Mouse (Mus musculus) yolk sac, embryonic 10.5 days (tissue): ENCODE data around the gene Rnf182.

ENCODE experiments used
- DNase-seq: peaks from one replicate; pipeline ENCODE4 v3.0.0-alpha.2; 2017; ENCODE audit warnings: low spot score

The Rnf182 gene

DNA sequence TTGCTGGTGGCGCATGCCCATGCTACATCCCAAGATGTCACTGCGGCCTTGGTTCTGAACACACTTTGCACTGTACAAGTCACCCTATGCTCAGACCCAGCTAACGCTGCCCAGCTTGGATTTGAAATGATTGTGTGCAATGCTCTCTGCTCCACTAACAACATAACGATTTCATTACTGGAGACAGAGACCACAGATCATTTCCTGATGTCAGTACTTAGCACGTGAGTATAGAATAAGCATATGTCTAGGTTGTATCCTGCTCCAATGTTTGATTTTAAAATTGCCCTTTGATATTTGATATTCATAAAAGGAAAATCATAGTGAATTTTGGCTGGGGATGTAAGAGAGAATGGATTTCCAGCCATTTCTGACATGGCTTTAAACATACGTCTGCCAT, 3.5 kb upstream of the Rnf182 start:
- DNase-seq: no peak

DNA sequence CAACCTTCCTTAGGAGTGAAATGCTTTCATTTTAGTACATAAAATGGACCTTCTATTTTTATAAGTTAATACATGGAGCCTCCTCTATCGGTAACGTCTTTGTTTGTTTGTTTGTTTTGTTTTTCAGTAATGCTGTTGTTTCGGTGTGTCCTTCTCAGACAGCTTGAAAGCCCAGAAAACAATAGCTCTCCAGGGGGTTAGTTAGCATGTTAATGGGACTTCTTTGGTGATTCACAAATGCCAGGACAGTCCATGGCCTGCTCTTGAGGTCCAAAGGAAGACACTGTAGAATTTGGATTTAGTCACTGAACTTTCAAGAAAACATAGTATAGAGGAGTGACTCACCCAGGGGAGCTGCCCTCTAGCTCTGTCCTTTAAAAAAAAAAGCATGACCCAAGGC, 843 bp upstream of the Rnf182 start:
- no peak for DNase-seq

DNA sequence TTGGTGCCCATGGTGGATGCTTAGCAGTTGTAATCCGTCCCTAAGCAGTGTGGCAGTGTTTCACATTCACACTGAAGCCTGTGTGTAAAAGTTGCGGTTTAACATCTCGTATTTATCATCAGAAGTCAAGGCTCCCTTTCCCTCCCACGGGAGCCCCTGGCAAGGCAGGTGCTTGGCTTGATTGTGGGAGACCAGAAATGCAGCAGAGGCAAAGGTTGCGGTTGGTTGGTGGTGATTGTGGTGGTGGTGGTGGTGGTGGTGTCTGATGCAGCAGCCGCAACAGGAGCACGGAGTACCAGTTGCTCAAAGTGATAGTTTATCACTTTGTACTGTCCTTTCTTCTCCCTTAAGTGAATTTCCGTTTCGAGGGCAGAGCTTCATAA, 325 bp upstream of the Rnf182 start:
- DNase-seq: no peak

DNA sequence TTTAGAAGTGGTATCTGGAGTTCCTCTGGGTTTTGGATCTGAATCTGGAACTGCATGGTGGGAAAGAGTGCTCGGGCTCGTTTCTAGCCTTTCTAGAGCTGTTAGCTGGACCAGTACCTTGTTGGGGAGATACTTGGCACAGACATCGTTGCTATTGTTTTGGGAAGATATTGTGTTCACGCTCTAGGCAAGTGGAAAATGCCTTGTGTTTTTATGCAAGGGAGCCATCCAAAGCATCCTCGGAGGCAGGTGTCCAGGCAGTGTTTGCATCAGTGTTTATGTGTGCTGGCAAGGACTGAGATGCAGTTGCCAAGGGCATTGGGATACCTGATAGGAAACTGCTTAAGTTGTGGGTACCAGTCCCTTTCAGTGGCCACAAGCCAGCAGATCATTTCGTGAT, 1.0 kb downstream of the Rnf182 start:
- DNase-seq: no peak

DNA sequence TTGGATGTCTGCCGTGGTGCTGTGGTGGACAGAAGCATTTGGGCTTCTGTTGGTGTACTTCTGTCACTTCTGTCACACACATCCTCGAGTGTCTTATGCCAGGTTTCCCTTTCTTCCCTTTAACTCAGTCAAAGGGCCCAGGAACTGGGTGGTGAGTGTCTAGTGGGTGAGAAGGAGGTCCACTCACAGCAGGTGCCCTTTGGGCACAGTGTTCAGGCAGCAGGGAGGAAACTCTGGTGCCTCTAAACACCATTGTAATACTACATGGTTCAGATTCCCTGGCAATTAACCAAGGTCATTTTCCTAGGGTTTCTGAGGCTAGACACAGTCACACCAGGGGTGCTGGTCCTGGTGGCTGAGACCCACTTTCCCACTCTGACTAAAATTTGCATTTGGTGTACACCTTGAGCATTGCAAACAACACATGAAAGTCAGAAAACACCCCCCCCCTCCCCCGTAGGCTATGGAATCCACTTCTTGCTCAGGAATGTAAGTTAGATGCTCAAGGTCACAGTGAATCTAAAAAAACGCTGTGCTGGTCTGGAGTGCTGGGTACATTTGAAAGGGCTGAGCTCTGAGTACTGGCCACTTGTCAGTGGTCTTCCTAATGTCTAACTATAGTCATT, 4.2 kb downstream of the Rnf182 start:
- DNase-seq: no peak

DNA sequence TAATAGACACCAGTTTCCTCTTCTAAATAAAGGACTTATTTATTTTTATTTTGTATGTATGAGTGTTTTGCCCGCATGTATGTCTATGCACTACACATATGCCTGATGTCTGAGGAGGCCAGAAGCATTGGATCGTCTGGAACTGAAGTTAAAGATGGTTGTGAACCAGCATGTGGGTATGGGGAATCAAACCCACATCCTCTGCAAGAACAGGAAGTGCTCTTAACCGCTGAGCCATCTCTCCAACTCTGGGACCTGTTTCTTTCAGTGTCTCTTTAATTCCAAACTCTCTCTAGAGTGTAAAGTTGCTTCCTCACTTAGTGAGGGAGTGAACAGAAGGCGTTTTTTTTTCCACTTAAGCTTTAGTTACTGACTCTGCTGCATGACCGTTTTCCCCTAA, 12.4 kb downstream of the Rnf182 start:
- DNase-seq: no peak

DNA sequence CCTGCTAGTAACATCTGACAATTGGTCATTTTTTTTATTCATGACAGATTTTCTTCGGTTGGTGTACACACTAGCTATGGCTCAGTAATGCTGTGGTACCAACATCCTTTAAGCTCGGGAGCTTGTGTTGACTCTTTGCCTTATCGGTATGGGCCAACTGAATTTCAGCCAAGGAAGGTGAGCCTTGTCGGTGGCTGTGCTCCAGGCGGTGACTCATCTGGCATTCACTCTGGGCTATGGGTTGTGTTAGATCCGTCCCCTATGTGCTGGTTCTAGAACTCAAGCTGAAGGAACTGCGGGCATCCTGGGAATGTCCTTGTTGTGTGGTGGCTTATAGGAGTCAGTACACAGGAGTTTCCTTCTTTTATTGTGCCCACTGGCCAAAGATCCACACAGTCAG, 14.3 kb downstream of the Rnf182 start:
- no peak for DNase-seq

DNA sequence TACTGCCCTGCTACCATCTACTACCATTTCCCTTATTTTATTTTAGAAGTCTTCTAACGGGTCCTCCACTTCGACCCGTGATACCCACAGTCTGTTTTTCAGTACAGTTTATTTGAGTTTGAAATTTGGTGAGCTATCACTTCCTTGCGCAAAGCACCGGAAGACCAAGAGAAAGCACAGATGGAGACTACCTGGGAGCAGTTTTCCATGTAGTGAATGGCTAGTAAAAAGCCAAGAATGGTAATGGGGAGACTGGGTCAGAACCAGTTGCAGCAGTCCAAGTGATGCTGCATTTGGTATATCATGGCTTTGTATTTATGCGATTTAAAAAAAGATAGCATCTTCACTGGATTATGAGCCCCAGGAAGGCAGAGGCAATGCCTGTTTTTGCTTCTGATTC, 15.8 kb downstream of the Rnf182 start:
- DNase-seq: no peak

DNA sequence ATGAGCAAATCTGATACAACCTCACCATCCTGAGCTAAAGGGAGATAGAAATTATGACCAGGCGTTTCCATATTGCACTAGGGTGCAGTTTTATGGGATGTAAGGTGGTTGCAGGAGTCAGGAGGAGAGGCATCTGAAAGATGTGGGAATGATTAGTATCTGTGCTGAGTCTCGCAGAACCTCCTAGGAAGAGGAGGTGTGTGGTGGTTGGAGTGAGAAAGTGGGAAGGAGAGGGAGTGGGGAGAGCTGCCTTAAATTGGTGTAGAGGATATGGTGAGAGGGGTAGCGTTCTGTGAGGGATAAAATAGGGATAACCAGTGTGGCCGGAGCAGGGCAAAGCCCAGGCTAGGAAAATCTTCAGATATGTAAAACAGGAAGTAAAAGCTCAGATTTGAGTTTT, 17.5 kb downstream of the Rnf182 start:
- DNase-seq: no peak

DNA sequence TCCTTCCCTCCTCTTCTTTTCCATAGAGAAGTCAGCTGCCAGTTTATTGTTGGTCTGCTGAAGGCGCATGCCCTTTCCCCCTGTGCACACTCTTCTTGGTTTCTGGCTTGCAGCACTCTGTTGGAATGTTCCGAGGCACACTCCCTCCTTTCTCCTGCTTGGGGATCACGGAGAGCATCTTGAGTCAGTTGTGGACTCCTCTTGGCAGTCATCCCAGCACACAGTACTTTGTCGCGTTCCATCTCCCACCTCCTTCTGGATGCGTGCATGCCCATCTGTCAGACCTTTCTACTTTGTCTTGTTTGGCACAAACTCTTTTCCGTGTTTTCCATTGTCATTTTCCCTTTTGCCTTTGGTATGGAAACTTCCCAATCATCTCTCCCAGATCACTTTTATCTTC, 22.2 kb downstream of the Rnf182 start:
- DNase-seq: no peak

DNA sequence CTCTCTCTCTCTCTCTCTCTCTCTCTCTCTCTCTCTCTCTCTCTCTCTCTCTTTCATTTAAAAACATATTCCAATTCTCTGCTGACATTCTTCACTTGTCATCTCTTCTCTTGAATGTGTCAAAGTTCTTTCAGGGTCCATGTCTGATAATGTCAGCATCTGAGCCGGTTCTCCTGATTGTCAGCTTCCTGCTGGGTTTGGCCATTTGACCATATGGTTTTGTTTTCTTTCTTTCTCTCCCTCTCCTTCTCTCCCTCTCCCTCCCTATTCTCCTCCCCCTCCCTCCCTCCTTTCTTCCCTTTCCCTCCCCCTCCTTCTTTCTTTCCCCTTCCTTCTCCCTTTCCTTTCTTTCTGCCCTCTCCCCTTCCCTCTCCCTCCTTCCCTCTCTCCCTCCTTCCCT, 29.5 kb downstream of the Rnf182 start:
- no peak for DNase-seq

DNA sequence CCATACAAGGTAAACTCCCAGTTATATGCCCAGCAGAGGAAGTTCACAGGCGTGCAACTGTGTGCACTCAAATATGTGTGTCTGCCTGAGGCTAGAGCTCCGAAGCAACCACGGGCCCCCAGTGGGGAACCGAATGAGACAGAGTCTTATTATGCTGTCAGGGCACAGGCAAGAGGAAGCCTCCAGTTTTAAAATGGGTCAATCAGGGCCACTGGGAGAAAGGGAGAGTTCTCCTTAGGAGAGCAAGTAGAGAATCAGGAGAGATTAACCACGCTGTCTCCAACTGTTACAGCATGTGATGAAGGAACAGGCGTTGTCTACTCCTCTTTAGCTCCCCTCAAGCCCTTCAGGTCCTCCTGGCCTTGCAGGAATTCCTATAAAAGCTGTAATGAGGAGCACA, 33.0 kb downstream of the Rnf182 start:
- no peak for DNase-seq

DNA sequence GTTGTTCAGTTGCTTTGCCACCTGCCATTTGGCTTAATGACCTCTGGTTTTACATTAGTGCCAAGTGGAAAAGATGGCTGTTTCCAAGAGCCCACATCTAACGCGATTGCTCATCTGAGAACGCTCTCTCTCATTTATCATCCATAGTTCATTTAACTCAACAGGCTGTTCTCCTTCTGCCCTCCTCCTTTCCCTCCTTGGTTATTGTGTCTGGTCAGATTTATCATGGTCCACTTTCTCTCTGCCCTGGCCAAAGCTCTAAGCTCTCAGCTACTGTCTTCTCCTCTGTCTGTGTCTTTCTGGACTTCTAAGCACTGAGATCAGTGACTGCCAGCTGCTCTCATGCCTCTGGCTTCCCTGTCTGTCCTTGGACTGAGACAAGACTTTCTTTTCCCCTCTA, 35.8 kb downstream of the Rnf182 start:
- DNase-seq: no peak

DNA sequence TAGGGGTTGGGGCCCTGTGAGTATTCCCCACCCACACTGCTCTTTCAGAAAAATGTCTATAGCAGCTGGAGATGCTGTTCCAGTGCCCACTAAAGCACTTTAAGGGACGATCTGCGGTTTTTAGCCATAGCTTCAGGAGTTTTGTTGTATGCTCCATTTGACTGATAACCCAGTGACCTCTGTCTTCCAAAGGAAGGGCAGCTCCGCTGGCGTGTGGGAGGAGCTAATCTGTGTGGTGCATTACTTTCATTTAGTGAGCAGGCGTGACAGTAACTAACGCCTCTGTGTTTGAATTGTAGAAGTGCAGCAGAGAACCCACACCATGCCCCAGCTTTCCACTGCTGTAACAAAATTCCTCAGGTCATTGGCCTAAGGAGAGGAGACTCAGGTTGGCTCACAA, 38.6 kb downstream of the Rnf182 start:
- DNase-seq: no peak

DNA sequence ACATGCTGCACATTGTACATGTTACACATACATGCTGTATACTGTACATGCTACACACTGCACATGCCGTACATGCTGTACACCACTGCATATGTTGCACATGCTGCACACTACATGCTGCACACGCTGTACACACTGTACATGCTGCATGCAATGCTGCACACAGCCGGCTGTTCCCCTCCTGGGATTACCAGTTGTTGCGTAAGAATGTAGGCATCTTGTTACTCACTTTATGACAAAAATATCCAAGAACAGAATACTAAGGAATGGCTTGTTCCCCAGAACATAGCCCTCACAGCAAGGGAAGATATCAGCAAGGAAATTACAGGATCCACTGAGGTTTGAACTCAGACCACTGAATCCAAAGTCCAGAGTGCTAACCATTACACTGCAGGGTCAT, 47.7 kb downstream of the Rnf182 start:
- DNase-seq: no peak

DNA sequence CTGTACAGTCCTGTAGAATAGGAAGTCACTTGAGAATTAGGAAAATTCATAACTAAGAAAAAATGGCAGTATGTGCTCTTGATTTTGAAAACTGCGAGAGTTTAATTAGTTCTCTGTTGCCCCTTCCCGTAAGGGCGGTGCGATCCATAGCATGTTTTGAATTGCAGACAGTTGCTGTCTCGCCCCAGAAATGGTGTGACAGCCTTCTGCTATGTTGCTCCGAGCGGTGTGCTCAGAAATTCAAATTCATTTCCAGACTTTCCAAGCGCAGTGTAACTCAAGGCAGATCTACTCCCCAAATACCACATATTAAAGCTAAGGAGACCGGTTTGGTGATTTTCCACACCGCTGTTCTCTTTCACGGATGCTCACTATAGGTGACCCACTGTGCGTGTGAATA, 50.6 kb downstream of the Rnf182 start:
- no peak for DNase-seq

DNA sequence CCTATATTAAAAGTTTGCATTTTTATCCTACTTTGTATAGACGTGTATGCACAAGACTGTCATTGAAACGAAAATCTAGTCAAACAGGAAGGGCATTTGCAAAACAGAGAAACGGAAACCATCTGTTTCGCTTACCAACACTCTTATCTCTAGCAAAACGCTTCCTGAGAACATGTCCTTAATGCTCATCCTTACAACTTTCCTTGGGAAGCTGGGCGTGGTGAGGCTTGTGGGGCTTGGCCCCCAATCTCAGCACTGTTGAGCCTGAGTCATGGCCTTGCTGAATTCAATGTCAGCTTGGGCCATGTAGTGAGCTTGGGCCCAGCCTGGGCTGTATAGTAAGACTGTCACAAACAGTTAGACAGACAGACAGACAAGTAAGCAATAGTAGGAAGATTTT, 51.4 kb downstream of the Rnf182 start:
- DNase-seq: no peak

DNA sequence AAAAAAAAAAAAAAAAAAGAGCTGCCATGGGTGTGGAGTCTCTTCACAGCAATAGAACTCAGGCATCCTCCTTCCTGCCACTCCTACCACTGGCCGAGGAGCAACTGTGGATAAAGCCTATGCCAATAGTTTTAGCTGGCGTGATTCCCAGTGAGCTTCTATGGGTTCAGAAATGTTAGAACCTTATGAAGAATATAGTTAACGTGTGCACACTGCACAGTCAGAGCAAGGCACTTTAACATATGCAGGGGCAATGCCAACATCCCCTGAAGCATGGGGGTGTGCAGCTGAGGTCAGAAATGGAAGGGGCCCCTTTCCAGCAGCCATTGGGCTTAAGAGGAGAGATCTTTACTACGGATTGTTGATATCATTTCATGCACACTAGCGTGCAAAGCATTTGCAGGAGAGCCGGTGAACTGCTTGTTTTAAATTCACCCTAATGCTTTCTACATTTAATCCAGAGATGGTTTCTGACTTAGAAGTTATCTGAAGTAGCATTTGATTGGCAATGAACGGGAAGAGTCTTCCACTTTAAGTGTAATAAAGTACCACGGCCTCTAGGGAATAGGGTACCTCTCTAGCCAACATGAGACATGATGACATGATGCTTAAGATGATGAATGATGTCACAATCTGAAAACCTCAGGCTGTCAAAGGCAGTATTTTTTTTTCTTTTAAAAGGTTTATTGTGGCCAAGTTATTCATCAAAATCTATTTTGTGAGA, 61.8 kb downstream of the Rnf182 start:
- no peak for DNase-seq

DNA sequence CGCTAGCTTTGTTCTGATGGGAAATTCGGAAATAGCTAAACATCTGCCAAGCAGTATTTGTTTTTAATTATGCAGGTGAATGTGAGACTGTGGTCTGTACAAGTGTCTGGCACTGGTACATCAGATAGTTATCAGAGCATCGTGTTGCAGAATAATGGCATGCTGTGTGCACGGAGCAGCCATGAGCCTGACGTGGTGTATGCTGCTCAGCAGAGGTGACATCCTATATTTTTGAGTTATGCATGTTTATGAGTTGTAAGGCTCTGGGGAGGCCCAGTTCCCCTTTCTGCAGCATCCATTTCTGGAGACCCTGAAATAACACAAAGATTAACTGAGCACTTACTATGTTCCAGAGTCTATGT, 62.4 kb downstream of the Rnf182 start:
- no peak for DNase-seq

DNA sequence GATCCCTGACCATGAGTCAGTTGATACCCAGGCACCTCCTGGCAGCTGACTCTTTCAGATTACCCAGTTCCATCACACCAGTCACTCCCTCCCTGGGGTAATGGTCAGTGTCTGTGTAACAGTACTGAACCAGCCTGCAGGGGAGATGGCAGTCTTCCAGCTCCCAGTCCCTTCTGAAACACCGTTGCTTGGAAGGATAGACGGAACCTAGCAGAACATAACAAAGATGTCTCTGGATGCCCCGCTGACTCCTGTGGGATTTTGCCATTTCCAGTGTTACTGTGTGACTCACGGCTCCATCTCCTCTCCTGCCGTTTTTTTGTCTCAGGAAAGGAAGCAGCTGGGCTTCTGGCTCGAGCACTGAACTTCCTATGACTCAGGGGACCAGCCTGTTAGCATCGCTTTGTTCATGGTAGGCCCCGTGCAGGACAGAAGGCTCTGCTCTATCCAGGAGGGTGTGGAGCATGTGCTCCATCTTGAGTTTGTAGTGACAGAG, 69.0 kb downstream of the Rnf182 start:
- DNase-seq: peak; percentile 3

DNA sequence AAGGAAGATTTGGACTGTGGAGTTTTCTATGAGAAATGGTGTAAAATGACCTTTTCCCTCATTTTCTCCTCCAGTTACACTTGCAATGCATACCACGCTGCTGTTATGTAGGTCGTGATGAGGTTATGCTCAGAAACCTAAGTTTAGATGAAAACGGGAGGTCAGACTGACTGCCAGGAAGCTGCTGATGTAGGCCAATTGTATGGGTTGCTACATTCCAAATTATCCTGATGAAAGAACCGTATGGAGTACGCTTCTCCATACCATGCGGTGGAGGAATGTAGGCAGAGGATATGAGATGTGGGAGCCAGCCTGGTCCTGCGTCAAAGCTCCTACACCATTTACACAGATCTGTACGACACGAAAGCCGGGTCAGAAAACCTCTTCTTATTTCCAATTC, 72.6 kb downstream of the Rnf182 start:
- DNase-seq: no peak

DNA sequence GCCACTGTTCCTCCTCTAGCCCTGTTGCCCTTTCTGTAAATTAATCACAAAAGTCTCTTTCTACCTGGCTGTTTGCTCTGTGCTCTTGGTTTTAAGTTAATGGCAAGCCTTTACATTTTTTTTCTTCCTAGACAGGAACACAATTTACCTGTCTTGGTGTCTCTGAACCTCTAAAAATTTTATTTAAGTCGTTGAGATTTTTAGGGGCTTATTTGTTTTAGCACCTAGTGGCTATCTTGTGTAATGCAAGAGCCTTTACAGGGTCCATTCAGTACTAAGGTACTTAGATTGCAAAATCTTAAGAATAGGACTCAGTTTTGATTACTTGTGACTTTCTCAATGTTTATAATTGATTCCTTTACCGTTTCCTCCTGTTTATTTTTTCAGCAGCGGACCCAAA, 76.2 kb downstream of the Rnf182 start:
- DNase-seq: no peak

DNA sequence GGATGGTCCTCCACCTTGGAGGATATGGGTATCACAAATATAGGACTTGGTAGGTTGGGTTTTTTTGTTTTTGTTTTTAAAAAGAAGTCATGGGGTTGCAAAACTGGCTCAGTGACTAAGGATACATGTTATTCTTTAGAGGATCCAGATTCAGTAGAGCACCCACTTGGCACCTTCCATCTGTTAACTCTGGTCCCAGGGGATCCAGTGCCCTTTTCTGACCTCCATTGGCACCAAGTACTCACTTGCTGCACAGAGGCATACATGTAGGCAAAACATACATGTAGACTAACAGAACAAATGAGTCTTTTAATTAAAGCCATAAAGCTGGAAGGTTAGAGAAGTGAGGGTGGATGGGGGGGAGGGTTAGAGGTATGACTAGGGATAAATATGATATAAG, 80.0 kb downstream of the Rnf182 start:
- no peak for DNase-seq

DNA sequence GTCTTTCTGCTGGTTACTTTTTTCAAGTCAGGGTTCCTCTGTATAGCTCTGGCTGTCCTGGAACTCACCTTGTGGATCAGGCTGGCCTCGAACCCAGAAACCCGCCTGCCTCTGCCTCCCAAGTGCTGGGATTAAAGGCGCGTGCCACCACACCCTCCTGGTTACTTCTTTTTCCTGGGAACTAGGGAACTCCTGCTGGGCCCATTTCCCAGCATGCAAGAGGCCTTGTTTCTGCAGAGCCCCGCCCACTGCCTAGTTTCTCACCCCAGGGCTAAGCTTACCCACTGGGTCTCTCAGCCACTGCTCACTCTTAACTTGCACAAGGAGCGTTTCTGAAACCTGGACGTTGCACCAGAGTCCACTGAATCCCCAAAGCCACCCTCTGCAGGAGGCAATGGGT, 80.5 kb downstream of the Rnf182 start:
- no peak for DNase-seq
